Mouse (Mus musculus): Measurements from ENCODE around the gene Adam23.

Gene Adam23

DNA sequence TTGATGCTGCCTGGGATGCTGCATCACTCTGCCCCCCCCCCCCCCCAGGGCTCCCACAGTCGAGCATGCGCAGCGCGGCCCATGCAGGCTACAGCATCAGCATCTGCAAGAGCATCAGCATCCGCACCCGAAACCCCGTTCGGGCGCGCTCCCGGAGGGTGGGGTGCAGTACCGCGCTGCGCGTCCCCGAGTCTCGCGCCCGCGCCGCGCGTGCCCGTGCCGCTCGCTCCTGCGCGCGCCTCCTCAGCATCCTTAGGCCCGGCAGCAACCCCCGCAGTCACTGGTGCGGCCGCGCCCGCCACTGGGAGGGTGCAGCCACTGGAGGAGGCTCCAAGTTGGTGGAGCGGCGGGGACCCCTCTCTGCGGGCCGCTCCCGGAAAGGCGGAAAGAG is at the start of gene Adam23:
Adam23 (plus strand) TSS at position 236 of the 391 bp plus-strand sequence.
- DNase-seq: peak; percentile 40

DNA sequence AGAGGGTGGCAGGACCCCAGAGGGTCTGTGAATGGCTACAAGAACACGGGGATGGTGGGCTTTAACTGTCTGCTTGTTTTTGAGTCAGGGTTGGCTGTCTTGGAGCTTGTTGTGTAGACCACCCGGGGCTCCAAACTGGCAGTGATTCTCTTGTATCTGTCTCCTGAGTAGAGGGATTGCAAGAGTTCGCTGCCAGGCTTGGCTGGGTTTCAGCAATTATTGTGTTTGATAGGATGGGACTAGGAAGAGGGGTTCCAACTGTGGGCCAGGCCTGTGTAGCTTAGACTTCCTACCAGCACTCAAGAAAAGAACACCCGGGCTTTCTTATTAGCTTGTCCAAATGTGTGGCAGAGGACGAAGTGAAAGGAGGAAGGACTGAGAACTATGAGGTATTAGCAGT is 44.6 kb upstream of the Adam23 start:
- no peak for DNase-seq

DNA sequence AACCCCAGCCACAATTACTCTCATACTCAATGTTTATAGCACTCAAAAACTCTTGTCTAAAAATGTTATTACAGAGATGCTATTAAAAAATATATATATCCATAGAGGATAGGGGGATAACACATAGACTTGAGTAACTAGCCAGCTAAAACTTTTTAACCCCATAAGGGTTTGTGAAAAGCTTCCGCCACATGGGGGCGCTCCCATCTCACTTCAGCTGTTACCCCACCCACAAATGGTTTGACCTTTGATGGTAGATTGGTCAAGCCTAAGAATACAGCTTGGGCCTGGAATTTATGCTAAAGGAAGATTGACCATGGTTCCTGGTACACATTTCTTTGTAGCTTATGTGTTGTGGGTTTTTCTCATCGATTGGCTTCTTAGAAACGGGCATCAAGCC is 42.1 kb upstream of the Adam23 start:
- peak; percentile 33 for DNase-seq

DNA sequence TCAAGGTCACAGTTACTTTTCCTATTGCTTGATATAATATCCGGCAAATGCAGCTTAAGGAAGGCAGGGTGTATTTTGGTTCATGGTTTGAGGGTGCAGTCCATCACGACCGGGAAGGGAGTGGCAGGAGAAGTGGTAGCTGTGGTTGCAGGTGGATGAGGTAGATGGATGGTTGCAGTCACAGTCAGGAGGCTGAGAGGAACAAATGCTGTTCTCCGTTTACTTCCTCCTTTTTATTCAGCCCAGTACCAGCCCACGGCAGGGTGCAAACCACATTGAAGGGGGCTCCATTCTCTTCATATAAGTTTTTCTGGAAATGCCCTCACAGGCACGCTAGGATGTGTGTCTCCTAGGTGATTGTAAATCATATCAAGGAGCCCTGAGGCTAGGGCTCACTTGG is 37.3 kb upstream of the Adam23 start:
- DNase-seq: no peak

DNA sequence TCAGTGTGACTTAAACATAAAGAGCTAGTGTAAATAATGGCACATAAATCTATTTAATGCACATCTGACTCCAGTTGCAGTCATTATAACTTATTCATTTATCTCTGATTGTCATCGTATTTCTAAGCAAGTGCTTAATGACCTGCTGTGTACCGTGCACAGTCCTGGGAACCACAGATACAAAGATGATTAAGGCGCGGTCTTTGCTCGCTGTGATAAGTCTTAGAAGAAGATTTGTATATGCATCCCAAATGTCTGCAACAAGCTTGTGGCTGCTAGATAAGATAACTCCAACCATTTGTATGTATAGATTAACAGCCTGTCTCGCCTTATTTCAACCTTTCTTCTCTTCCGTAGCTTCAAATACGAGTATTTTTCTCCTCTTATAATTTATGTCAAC is 27.2 kb upstream of the Adam23 start:
- DNase-seq: no peak

DNA sequence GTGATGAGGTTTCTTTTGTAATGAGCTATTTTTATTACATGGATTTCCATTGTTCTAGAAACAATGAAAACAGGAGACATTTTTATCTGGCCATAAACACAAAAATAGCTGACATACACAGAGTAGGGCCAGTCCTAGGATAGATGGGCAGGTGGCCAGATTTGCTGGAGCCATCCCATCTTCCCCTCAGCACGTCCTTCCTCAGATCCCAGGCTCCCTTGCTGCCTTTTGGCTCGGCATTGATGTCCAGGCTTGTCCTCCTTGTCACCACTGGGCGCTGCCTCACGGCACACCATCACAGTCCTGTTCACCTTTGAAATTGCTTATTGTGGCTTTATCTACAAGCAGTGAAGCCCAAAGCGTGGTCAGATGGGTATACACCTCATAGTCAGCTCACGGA is 15.0 kb upstream of the Adam23 start:
- DNase-seq: no peak

DNA sequence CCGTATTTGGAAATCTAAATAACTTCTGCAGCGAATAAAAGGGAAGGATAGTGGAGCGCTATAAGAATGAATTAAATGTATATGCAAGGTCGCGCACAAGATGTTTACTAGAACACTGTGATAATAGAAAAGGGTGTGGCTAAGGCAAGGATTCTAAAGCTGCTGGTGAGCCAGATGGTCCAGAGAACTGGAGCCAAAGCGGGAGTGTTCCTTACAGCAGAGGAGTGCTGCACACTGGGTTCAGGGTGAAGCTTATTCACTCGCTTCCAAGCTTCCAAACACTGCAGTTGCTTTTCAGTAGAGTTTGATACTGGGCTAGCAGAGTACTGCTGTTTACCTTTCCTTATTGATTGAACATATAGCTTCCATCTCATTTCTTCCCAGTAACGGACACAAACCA is 14.5 kb upstream of the Adam23 start:
- DNase-seq: no peak

DNA sequence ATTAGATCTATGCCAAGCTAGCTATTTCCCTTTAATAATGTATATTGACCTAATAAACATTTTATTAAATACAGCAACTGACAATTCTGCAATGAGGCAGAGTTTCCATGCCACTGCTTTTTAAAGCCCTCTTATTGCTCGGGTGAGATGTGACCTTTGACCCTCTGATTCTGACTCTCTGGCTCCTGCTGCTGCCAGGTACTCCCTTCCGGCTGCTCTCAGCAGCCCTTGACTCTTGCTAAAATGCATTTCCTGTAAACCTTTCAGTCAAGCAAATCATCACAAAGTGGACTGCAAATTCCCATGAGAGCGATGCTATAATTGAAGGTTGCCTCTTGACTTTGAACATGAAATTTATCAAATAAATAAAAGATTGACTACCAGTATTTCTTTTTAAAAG is 13.8 kb upstream of the Adam23 start:
- no peak for DNase-seq

DNA sequence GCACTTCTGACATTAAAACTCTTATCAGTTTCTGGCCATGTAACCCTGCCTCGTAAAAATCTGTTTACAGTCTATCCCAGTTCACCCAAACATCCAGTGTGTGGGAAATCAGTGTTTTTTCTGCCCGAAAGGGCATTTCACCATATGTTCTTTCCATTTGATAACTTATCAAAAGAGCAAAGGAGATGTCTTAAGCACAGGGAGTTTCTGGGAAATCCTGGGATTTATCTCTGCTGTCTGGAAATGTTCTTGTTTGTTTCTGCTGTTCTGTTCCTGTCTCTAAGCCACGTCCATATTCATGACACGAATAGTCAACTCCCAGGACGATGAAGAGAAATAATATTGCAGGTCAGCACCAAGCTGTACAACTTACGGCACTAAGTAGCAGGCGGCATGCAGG is 11.6 kb upstream of the Adam23 start:
- no peak for DNase-seq

DNA sequence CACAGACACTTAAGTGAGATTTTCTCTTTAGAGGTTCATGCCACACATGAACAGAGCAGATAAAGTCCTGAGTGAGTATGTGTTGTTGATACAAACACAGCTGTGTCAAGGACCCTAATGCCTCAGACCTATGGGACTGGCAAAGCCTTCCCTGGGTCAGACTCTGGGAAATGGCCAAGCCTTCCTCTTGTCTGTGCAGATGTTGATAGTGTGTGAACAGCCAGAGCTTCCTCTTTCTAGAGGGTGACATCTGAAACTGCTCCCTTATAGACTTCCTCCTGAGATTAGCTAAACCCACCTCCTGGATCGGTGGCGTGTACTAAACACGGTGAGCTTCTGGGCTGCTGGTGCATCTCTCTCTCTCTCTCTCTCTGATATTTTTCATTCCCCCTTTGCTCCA is 8.2 kb upstream of the Adam23 start:
- no peak for DNase-seq

DNA sequence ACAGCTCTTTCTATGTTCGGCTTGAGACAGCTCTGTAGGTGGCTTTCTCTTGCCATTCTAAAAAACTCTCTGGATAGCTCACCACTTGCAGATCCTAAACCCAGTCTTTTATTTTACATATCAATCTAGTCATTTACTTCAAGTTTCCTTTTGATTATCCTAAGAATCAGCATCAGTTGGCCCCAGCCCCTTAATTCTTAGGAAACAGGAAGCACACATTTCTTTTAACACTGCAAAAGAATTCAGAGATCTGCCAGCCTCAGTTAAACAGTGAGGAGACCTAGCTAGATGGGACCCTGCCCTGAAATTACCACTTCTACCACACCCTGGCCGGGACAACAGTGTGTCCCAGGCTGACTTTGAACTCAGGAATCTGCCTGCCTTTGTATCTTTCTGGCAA is 3.5 kb upstream of the Adam23 start:
- DNase-seq: no peak

DNA sequence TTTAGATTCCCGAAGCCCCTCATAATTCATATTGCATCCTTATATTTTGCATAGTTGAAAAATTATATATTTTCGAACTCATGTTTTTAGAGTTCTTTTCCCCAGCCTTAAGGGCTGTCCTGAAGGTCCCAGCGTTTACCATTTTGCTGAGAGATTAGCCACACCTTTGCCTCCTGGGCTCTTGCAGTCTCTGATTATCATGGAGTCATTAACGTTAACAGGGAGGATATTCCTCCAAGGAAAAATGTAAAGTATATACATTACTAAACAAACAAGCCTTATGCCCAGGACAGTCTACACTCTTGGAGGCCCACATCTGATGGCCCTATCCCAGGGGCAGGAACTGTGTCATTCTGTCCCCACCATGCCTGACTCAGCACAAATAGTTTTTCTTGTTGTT is 3.1 kb upstream of the Adam23 start:
- no peak for DNase-seq

DNA sequence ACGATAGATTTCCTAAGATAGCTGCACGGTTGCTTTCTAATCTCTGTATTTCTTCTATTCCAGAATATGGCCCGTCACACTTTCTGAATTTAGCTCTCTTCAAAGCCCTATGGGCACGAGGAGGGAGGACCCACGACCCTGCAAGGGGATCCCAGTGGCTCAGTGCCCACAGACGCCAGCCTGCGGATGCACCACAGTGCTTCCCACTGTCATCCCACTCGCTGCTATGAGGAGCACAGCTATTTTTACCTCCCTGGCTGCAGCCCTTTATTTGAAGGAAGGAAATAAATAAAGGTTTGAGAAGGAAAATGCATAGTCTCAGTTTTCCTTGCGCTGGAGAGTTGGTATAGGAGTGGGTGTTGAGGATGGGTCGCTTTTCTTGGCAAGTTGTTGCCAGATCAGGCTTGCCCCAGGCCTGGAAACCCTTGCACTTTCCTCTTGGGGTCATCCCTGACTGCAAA is 512 bp upstream of the Adam23 start:
- DNase-seq: no peak

DNA sequence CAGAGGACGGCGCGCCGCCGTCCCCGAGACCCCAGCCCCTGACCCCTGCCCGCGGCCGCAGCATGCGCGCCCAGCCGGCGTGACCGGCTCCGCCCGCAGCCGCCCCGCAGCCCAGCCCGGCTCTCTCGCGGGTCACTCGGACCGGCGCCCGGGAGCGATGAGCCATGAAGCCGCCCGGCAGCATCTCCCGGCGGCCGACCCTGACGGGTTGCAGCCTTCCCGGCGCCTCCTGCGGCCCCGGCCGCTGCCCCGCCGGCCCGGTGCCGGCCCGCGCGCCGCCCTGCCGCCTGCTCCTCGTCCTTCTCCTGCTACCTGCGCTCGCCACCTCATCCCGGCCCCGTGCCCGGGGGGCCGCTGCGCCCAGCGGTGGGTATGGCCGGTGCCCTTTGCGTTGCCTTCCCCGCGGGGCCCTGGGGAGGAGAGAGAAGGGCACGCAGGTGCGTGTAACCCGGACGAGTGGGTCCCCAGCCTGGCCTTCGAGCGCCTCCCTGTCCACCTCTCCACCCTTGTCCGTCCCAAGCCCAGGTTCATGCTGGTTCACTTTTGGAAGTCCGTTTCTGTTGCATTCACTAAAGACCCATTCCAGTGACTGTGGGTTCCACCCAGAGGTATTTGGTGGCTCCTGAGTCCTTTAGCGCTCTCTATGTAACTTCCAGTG is 485 bp downstream of the Adam23 start:
- DNase-seq: no peak

DNA sequence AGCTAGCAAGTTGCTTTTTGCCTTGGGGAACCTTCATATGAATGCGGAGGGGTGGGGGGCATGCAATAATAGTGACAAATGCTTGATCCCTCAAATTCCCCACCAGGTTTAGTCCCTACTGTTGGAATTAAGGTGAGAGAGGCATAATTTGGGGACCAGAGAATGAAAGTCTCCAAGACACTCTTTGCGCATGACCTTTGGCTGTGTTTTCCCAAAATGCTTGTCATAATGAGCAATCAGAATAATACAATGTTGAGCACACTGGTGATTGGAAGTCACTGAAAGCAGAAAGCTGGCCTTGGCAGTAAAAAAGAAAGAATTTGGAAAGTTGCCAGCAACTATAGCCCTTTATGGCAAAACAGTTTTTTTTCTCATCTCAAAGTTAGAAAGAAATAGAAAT is 1.0 kb downstream of the Adam23 start:
- DNase-seq: no peak

DNA sequence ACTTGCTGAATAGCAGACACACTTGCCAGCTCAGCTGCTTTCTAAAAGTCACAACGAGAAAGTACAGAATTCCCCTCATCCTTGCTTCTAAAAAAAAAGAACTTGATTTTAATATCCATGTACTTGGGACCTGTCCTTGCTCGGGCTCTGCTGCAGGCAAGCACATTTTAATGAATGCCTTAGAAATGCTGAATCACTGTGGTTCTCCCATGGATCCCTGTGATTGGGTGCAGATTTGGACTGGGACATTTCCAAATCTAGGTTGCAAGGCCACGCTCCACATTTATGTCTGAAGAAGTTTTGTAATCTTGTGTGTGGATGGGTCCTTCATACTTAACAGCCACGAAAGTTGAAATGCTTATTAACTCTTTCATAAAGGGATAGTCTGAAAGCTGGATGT is 4.4 kb downstream of the Adam23 start:
- no peak for DNase-seq

DNA sequence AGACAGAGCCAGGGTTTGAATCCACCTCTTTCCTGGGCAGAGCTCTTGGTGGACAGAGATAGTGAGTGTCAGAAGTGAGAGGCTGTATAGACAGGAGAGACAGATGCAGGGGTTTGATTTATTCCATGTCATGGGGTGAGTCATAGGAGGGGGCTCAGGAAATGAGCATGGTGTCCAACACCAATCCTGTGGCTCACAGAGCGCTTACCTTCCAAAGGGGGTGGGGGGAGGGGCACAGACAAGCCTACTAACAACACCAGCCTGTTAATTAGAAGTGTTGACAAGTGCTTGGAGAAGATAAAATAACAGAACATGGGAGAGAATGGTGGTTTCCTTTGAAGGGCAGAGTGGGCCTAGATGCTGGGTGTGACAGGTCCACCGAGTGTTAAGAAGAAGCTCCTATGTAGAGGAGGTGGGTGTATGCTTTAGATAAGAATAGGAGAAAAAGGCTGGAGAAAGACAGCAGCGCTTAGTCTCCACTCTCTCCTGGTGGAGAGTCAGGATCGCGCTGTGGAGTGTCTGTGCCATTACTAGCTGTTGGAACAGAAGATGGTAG is 7.7 kb downstream of the Adam23 start:
- DNase-seq: no peak

DNA sequence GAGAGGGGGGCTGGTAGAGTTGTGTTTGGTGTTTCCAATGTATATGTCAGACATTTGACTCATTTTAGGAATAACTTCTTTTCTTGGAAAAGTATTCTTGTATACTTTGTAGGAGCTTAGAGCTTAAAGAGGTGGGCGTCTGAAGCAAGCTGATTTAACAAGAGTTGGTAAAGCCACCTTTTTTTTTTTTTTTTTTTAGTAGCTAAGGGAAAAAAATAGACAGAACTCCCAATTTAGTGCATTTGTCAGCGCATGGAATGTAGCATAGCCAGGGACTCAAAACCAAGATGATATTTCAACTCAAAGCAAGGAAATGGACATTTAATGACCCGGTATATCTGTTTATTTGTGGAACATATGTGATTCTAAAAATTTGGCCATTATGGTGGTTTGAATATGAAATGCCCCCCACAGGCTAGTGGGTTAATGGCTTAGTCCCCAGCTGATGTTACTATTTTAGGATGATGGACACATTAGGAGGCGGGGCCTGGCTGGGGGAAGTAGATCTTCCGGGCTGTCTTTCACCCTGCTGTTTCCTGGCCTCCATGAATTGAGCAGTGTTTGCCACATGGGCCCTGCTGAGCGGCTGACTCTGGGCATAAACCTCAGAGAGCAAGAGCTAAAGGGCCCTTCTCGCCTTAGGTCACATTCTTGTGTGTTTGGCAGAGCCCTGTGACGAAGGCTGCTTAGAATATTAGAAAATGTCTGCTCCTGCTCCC is 12.3 kb downstream of the Adam23 start:
- DNase-seq: no peak

DNA sequence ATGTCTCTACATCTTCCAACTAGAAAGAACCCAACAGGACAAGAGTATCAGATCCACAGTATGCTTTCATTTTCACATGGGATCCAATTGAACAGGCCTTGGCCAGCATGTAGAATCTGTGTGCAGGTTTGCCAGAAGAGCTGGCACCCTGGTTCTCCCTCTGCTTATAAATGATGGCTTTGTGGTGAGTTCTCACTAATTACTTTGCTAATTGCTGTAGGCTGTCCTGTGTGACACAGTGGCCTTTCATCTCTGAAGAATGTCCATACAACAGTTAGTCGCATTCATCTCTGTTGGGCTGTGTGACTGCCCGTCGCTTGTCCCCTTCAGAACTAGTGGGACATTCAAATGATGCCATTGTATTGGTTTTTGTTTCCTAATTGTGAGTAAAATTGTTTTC is 13.5 kb downstream of the Adam23 start:
- no peak for DNase-seq

DNA sequence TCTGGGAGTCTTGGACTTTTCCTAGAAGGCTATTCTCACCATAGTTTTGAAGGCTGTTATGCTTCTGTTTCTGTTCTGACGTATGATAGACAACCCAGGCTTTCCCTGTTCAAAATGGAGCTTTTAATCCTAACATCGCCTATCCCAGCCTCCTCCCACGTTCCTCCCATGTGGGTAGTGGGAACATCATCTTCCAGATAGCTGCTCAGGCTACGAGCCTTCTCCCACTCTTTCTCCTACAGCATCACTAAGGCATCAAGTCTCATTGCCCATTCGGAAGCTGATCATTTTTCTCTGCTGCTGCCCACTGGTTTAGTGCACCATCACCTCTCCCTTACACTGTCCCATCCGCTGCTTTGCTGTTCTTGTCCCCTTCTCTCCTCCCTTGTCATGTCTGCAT is 14.2 kb downstream of the Adam23 start:
- no peak for DNase-seq

DNA sequence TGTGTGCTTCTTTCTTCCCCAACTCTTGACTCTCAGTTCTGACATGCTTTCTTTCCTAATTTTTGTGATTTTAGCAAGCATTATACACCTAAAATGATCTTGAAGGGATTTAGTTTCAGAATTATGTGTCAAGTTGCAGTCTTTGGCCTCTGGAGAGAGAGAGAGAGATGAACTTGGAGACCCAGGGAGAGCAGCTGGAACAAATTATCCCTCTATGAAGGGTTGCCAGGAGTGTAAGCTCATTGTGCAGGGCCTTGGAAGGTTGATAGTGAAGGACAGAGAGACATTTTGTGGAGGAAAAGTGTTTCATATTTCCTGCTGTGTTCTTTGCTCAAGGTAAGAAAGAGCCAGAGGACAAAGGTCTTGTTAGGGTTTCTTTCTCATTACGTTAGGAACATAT is 18.8 kb downstream of the Adam23 start:
- DNase-seq: no peak

DNA sequence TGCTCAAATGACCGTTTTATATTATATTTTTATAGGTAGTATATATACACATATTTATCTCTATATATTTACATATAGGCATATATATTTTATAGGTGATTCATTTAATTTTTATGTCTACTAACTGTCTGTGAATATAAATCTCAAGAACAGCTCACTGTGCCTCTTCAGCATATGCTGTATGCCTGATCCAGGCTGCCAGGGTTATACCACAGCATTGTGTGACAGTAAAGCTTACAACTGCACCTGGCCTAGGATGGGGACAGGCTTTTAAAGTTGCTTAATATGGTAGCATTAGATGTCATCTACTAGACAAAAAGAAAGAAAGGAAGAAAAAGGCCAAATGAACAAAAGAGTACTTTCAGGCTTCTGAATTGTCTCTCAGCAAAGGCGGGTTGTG is 27.6 kb downstream of the Adam23 start:
- no peak for DNase-seq

DNA sequence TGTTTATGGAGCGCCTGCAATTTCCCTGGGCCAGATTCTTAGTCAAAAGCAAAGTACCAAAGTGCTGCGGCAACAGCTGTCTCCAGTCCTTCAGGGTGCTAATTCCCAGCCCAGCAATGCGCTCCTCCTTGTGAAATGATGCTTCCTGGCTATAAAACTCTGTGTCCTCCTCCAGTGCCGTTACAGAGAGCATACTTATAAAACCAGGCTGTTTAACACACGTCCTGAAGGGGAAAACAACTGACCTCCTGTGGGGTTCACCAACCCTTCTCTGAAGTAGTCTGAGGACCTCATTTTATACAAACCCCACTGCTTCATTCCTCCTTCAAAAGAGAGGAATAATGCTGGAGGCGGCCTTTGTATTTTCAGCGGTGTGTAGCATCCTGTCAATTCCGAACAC is 28.0 kb downstream of the Adam23 start:
- DNase-seq: peak; percentile 34

DNA sequence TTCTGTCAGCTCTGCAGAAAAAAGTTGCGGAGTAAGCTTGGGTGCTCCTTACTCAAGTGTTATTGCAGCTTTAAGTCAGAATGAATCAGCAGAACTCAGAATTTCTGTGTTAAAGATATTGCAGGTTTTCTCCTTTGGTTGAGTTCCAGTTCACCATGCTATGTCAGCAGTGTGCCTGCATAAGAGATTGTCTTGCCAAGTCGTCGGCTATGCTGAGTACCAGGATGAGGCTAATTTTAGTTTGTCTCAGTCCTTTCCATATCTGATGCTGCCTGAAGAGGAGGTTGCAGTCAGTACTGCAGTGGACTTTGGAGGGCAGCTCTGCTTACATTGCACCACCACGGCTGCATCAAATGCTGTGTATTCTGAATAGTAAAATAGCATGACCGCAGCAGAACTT is 33.3 kb downstream of the Adam23 start:
- no peak for DNase-seq

DNA sequence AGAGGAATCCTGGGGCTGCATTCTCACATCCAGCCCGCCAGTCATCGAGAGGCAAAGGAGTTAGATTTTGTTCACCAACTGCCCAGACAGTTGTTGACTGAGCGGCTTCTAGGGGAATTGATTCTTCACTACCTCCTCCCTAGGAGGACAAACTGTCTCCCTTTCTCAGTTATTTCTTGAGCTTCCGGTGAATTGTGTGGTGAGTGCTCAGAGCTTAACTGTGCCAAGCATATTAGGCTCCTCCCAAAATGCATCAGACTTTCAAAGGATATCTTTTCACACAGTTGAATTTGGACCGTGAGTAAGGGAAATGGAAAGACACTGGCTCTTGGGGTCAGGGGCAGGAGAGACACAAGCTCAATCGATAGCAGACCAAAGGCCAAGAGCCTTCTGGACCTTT is 39.0 kb downstream of the Adam23 start:
- DNase-seq: no peak
